Mouse (Mus musculus) brain, embryonic 14.5 days (tissue): ENCODE data around the gene Rpl35.

Experiments used
- CTCF ChIP-seq: fragments of 200-500 bp; IDR thresholded peaks from 2 replicates; pipeline ENCODE4 v1.5.1; 2012; ENCODE audit warnings: inconsistent platforms, mild to moderate bottlenecking, moderate library complexity, borderline replicate concordance; ENCODE audit not compliant: insufficient read depth, insufficient read length; ENCODE audit errors: extremely low read depth
- POLR2A ChIP-seq: fragments of 200-500 bp; IDR thresholded peaks from 2 replicates; pipeline ENCODE4 v1.6.1; 2012; ENCODE audit warnings: mild to moderate bottlenecking, inconsistent platforms, borderline replicate concordance; ENCODE audit not compliant: poor library complexity, insufficient read depth, insufficient read length, severe bottlenecking; ENCODE audit errors: extremely low read depth

GRCm38 (mm10) chr2:38964198-38964597 is 41.2 kb downstream of the Rpl35 start:
- TF ChIP-seq CTCF (no peak), POLR2A (no peak)
